Mouse (Mus musculus) splenic B cell, adult 2 months (primary cell): ENCODE results near the gene Map3k13.

Source experiments
- DNase-seq: peaks from one replicate; pipeline ENCODE4 v3.0.0-alpha.2; 2011; ENCODE audit warnings: low read depth, low spot score
- H3K27me3 ChIP-seq: 2 replicates; pipeline ENCODE4 v1.6.1; 2012; ENCODE audit warnings: mild to moderate bottlenecking, low read length, moderate library complexity, mixed read lengths; ENCODE audit not compliant: control insufficient read depth, poor library complexity, insufficient read depth, severe bottlenecking
- H3K36me3 ChIP-seq: 2 replicates; pipeline ENCODE4 v1.6.1; 2012; ENCODE audit warnings: mild to moderate bottlenecking, low read length, moderate library complexity, mixed read lengths; ENCODE audit not compliant: control insufficient read depth, poor library complexity, insufficient read depth, severe bottlenecking

Map3k13 gene

GRCm38 (mm10) chr16:21793875-21794696 is at the start of gene Map3k13:
TSS of gene Map3k13 (plus strand) at chr16:21794346.
- DNase-seq, result peak; percentile 97
- Histone ChIP-seq H3K27me3 (no peaks in the 10 kb centered on the region), H3K36me3 (no peaks in the 10 kb centered on the region)

- no peaks in the 10 kb centered on the region for H3K27me3 ChIP-seq
- DNase-seq, result no peak
- H3K36me3 ChIP-seq, result peaks cover 2% of the 10 kb centered on the region; the same call in 1 of the 2 replicates
Observed at GRCm38 (mm10) chr16:21758447-21758846, 35.7 kb upstream of the Map3k13 start.

- no peak for DNase-seq
- no peaks in the 10 kb centered on the region for H3K27me3 ChIP-seq
- H3K36me3 ChIP-seq, result peaks cover 2% of the 10 kb centered on the region; the same call in 1 of the 2 replicates
Observed at GRCm38 (mm10) chr16:21768255-21768654, 25.9 kb upstream of the Map3k13 start.

GRCm38 (mm10) chr16:21769667-21770066 is 24.5 kb upstream of the Map3k13 start:
- H3K27me3 ChIP-seq, result no peaks in the 10 kb centered on the region
- DNase-seq, result peak; percentile 54

GRCm38 (mm10) chr16:21774725-21775124 is 19.4 kb upstream of the Map3k13 start:
- peaks cover 4% of the 10 kb centered on the region; the same call in 1 of the 2 replicates for H3K36me3 ChIP-seq
- H3K27me3 ChIP-seq, result no peaks in the 10 kb centered on the region
- DNase-seq, result no peak

More at GRCm38 (mm10) chr16:21769667-21770066, 24.5 kb upstream of the Map3k13 start:
- H3K36me3 ChIP-seq, result peaks cover 2% of the 10 kb centered on the region; the same call in 1 of the 2 replicates

GRCm38 (mm10) chr16:21778293-21778866 is 15.8 kb upstream of the Map3k13 start:
- H3K27me3 ChIP-seq, result no peaks in the 10 kb centered on the region
- H3K36me3 ChIP-seq, result 0 out of 2 replicates have a peak, but pooled peaks cover 2% of the 10 kb centered on the region
- DNase-seq, result peak; percentile 42

GRCm38 (mm10) chr16:21779149-21779548 is 15.0 kb upstream of the Map3k13 start:
- no peak for DNase-seq
- 0 out of 2 replicates have a peak, but pooled peaks cover 2% of the 10 kb centered on the region for H3K36me3 ChIP-seq
- H3K27me3 ChIP-seq, result no peaks in the 10 kb centered on the region

- Histone ChIP-seq H3K36me3 (0 out of 2 replicates have a peak, but pooled peaks cover 2% of the 10 kb centered on the region), H3K27me3 (no peaks in the 10 kb centered on the region)
- no peak for DNase-seq
Observed at GRCm38 (mm10) chr16:21781277-21781676, 12.9 kb upstream of the Map3k13 start.

- Histone ChIP-seq H3K27me3 (no peaks in the 10 kb centered on the region), H3K36me3 (0 out of 2 replicates have a peak, but pooled peaks cover 2% of the 10 kb centered on the region)
- DNase-seq, result no peak
Observed at GRCm38 (mm10) chr16:21781895-21782294, 12.3 kb upstream of the Map3k13 start.

GRCm38 (mm10) chr16:21782807-21783206 is 11.3 kb upstream of the Map3k13 start:
- Histone ChIP-seq H3K36me3 (no peaks in the 10 kb centered on the region), H3K27me3 (no peaks in the 10 kb centered on the region)
- no peak for DNase-seq

- Histone ChIP-seq H3K27me3 (no peaks in the 10 kb centered on the region), H3K36me3 (no peaks in the 10 kb centered on the region)
- no peak for DNase-seq
Observed at GRCm38 (mm10) chr16:21785000-21785399, 9.1 kb upstream of the Map3k13 start.

GRCm38 (mm10) chr16:21786317-21786716 is 7.8 kb upstream of the Map3k13 start:
- no peaks in the 10 kb centered on the region for H3K36me3 ChIP-seq
- no peak for DNase-seq
- H3K27me3 ChIP-seq, result no peaks in the 10 kb centered on the region

- DNase-seq, result peak; percentile 43
- Histone ChIP-seq H3K36me3 (no peaks in the 10 kb centered on the region), H3K27me3 (no peaks in the 10 kb centered on the region)
Observed at GRCm38 (mm10) chr16:21787516-21788353, 6.4 kb upstream of the Map3k13 start, which contains the start of gene Ehhadh. TSS of gene Ehhadh (minus strand) at chr16:21787807.

GRCm38 (mm10) chr16:21788581-21788980 is 5.6 kb upstream of the Map3k13 start:
- Histone ChIP-seq H3K27me3 (no peaks in the 10 kb centered on the region), H3K36me3 (no peaks in the 10 kb centered on the region)
- DNase-seq, result no peak
